Mouse (Mus musculus): ENCODE results near the gene Hoxb7. TPM values are rescaled to one million over a fixed set of nuclear protein-coding genes. Genes with fewer than 3 reads are reported as not detected.

Hoxb7 gene
- polyA plus RNA-seq, 2 experiments from 2014 or later = not detected

DNA sequence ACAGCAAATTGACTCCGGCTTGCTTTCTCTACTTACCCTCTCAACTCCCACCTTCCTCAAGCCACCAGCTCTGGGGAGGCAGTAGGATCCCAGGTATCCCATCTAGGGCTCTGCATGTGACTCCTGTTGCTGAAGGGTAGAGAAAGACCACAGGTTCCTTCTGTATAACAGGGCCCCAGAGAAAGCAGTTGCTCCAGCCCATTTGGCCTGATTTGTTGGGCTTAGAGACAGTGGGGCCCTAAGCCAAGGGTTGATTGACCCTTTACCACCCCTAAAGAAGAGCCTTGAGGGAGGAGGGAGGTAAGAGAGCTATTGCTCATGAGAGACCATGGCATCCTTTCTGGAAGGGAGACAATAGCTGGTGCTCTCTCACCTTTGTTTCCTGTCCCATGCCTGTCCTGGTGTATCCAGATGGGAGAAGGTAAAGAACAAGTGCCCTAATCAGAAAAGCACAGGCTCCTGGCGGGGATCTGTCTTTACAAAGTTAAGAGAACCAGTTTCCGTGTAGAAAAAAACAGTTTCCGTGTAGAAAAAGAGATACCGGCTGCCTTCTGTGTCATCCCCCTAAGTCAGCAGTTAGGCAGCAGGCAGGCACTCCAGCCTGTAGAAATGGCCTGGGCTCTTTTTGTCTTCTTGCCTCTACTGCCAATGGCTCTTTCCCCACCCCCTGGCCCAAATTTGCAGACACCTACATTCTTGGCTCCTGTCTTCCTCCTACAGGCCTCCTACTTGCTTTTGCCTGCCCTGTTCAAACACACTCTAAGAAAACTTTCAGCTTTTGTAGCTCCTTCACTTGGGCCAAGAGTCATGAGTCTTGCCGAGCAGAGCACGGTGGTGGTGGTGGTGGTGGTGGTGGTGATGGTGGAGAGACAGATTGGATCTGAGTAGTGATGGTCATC, 52.8 kb downstream of the Hoxb7 start:
- ATAC-seq = no peak

Other genes starting within 250 kb of the Hoxb7 start
- gene Ube2z, start 221.2 kb upstream of the Hoxb7 start, polyA plus RNA-seq (2017; shearing (Covaris generic)) = 10 to 100 TPM in 1 of 2 experiments, 1 to 10 TPM in 1; 7.9 to 10.0 TPM
- gene Atp5g1, start 211.0 kb upstream of the Hoxb7 start, polyA plus RNA-seq (2017; shearing (Covaris generic)) = 100 to 1,000 TPM; 289 to 328 TPM
- not detected for gene Calcoco2, start 174.7 kb upstream of the Hoxb7 start, polyA plus RNA-seq (2017; shearing (Covaris generic))
- gene Ttll6, start 152.8 kb upstream of the Hoxb7 start, polyA plus RNA-seq (2017; shearing (Covaris generic)) = not detected
- not detected for gene Hoxb13, start 92.3 kb upstream of the Hoxb7 start, polyA plus RNA-seq (2017; shearing (Covaris generic))
- under 1 TPM in 1 of 2 experiments, not detected in 1; 0.23 TPM for gene Hoxb9, start 15.2 kb upstream of the Hoxb7 start, polyA plus RNA-seq (2017; shearing (Covaris generic))
- gene Hoxb8, start 4.7 kb upstream of the Hoxb7 start, polyA plus RNA-seq (2017; shearing (Covaris generic)) = not detected
- gene Hoxb6, start 5.9 kb downstream of the Hoxb7 start, polyA plus RNA-seq (2017; shearing (Covaris generic)) = not detected
- gene Hoxb5, start 16.7 kb downstream of the Hoxb7 start, polyA plus RNA-seq (2017; shearing (Covaris generic)) = not detected
- gene Hoxb4, start 31.6 kb downstream of the Hoxb7 start, polyA plus RNA-seq (2017; shearing (Covaris generic)) = 1 to 10 TPM; 1.9 to 2.5 TPM
- under 1 TPM; 0.22 to 0.56 TPM for gene Hoxb3, start 36.7 kb downstream of the Hoxb7 start, polyA plus RNA-seq (2017; shearing (Covaris generic))
- under 1 TPM in 1 of 2 experiments, not detected in 1; 0.09 TPM for gene Hoxb2, start 63.9 kb downstream of the Hoxb7 start, polyA plus RNA-seq (2017; shearing (Covaris generic))
- not detected for gene Hoxb1, start 79.1 kb downstream of the Hoxb7 start, polyA plus RNA-seq (2017; shearing (Covaris generic))
- 100 to 1,000 TPM; 652 to 757 TPM for gene Skap1, start 178.0 kb downstream of the Hoxb7 start, polyA plus RNA-seq (2017; shearing (Covaris generic))

Measured in CD4-positive, CD25-positive, alpha-beta regulatory T cell, adult 4 months (primary cell).